Mouse (Mus musculus): Measurements from ENCODE around the gene Hoxa9.

The Hoxa9 gene

GRCm38 (mm10) chr6:52261751-52262462, 31.0 kb upstream of the Hoxa9 start:
- no peak for DNase-seq (ENCODE audit: low spot score)

GRCm38 (mm10) chr6:52260654-52261575, 30.0 kb upstream of the Hoxa9 start, which contains the start of gene Hoxa13:
Hoxa13 (minus strand) TSS chr6:52260880.
- DNase-seq (ENCODE audit: low spot score) = no peak

- DNase-seq (ENCODE audit: low spot score) = no peak
Measured at GRCm38 (mm10) chr6:52259811-52260261, 28.9 kb upstream of the Hoxa9 start.

- DNase-seq (ENCODE audit: low spot score) = no peak
Measured at GRCm38 (mm10) chr6:52259081-52259790, 28.3 kb upstream of the Hoxa9 start.

- DNase-seq (ENCODE audit: low spot score) = peak; percentile 63
Measured at GRCm38 (mm10) chr6:52256956-52257355, 26.1 kb upstream of the Hoxa9 start.

- DNase-seq (ENCODE audit: low spot score) = no peak
Measured at GRCm38 (mm10) chr6:52253511-52254500, 22.9 kb upstream of the Hoxa9 start.

- DNase-seq (ENCODE audit: low spot score) = no peak
Measured at GRCm38 (mm10) chr6:52252775-52253376, 22.0 kb upstream of the Hoxa9 start.

- no peak for DNase-seq (ENCODE audit: low spot score)
Measured at GRCm38 (mm10) chr6:52252016-52252774, 21.3 kb upstream of the Hoxa9 start.

GRCm38 (mm10) chr6:52251177-52251879, 20.4 kb upstream of the Hoxa9 start:
- DNase-seq (ENCODE audit: low spot score) = no peak

GRCm38 (mm10) chr6:52249826-52250225, 18.9 kb upstream of the Hoxa9 start:
- no peak for DNase-seq (ENCODE audit: low spot score)

GRCm38 (mm10) chr6:52249415-52249738, 18.5 kb upstream of the Hoxa9 start:
- DNase-seq (ENCODE audit: low spot score) = no peak

GRCm38 (mm10) chr6:52248638-52249414, 17.9 kb upstream of the Hoxa9 start:
- no peak for DNase-seq (ENCODE audit: low spot score)

GRCm38 (mm10) chr6:52247766-52248637, 17.1 kb upstream of the Hoxa9 start:
- DNase-seq (ENCODE audit: low spot score) = no peak

- DNase-seq (ENCODE audit: low spot score) = no peak
Measured at GRCm38 (mm10) chr6:52246916-52247315, 16.0 kb upstream of the Hoxa9 start.

- no peak for DNase-seq (ENCODE audit: low spot score)
Measured at GRCm38 (mm10) chr6:52246403-52246803, 15.5 kb upstream of the Hoxa9 start.

GRCm38 (mm10) chr6:52245757-52246142, 14.9 kb upstream of the Hoxa9 start, which contains the start of gene Hoxa11:
Hoxa11 (minus strand) TSS chr6:52245810.
- no peak for DNase-seq (ENCODE audit: low spot score)

GRCm38 (mm10) chr6:52245040-52245756, 14.3 kb upstream of the Hoxa9 start:
- no peak for DNase-seq (ENCODE audit: low spot score)

All from ovary, postnatal 36 days (tissue).